Mouse (Mus musculus) stomach, postnatal 0 days (tissue): ENCODE data around the gene Tnfsf4.

Experiments used
- CTCF ChIP-seq: IDR thresholded peaks from 2 replicates; pipeline ENCODE4 v1.5.1; 2016; ENCODE audit warnings: antibody characterized with exemption, low read depth, mild to moderate bottlenecking, moderate library complexity
- EP300 ChIP-seq: optimal IDR thresholded peaks from 2 replicates; pipeline ENCODE3; 2016; ENCODE audit warnings: antibody characterized with exemption

- TF ChIP-seq CTCF: no peak
- no peak for TF ChIP-seq EP300
Measured at GRCm38 (mm10) chr1:161380425-161380780, 14.8 kb upstream of the Tnfsf4 start.
